Mouse (Mus musculus) E14TG2a.4 (cell line): ENCODE measurements around the gene Dmbt1.
A peak's percentile ranks its signal among the peaks of the same experiment; 100 is the strongest.

Experiments used
- H3K27me3 ChIP-seq: 2 replicates; pipeline ENCODE4 v1.6.1; 2014; ENCODE audit warnings: low read length, control low read depth; ENCODE audit not compliant: insufficient read depth
- H3K36me3 ChIP-seq: 2 replicates; pipeline ENCODE4 v1.6.1; 2014; ENCODE audit warnings: low read length, control low read depth; ENCODE audit not compliant: insufficient read depth
- H3K4me1 ChIP-seq: replicated peaks from 2 replicates; pipeline ENCODE4 v1.6.1; 2014; ENCODE audit warnings: low read depth, low read length, control low read depth
- H3K4me3 ChIP-seq: replicated peaks from 2 replicates; pipeline ENCODE4 v1.5.1; 2014; ENCODE audit warnings: mild to moderate bottlenecking, low read length
- H3K9me3 ChIP-seq: 2 replicates; pipeline ENCODE4 v1.6.1; 2014; ENCODE audit warnings: low read length, control low read depth
- CTCF ChIP-seq: conservative IDR thresholded peaks from 2 replicates; pipeline ENCODE4 v1.5.1; 2014; ENCODE audit warnings: low read length
- NANOG ChIP-seq: IDR thresholded peaks from 2 replicates; pipeline ENCODE4 v1.6.1; 2014; ENCODE audit warnings: borderline replicate concordance, low read length, mixed read lengths
- POU5F1 ChIP-seq: IDR thresholded peaks from 2 replicates; pipeline ENCODE4 v1.6.1; 2014; ENCODE audit warnings: low read length, borderline replicate concordance

Dmbt1 gene

GRCm38 (mm10) chr7:131031755-131032154 is at the start of gene Dmbt1:
Dmbt1 (plus strand) TSS chr7:131032053.
- Histone ChIP-seq H3K36me3 (no peaks in the 10 kb centered on the region), H3K4me1 (no peaks in the 10 kb centered on the region), H3K9me3 (no peaks in the 10 kb centered on the region), H3K4me3 (no peak within 1 kb of the TSS), H3K27me3 (peaks cover 4% of the 10 kb centered on the region)
- no peak for TF ChIP-seq NANOG
- TF ChIP-seq POU5F1: no peak
- TF ChIP-seq CTCF: no peak

- H3K4me1 ChIP-seq: peaks cover 36% of the 10 kb centered on the region
- H3K36me3 ChIP-seq: peaks cover 12% of the 10 kb centered on the region; the same call in 1 of the 2 replicates
- no peak overlapping the region for H3K4me3 ChIP-seq
- no peak for TF ChIP-seq NANOG
- TF ChIP-seq CTCF: no peak
- no peak for TF ChIP-seq POU5F1
- H3K9me3 ChIP-seq: no peaks in the 10 kb centered on the region
- peaks cover 5% of the 10 kb centered on the region; the same call in 1 of the 2 replicates for H3K27me3 ChIP-seq
These were observed 49.5 kb upstream of the Dmbt1 start for GRCm38 (mm10) chr7:130982371-130982770.

GRCm38 (mm10) chr7:130982881-130983280 is 49.0 kb upstream of the Dmbt1 start:
- peaks cover 36% of the 10 kb centered on the region for H3K4me1 ChIP-seq
- TF ChIP-seq CTCF: peak; percentile 49
- no peak for TF ChIP-seq POU5F1
- H3K36me3 ChIP-seq: peaks cover 12% of the 10 kb centered on the region; the same call in 1 of the 2 replicates
- H3K9me3 ChIP-seq: no peaks in the 10 kb centered on the region
- no peak overlapping the region for H3K4me3 ChIP-seq
- peaks cover 5% of the 10 kb centered on the region; the same call in 1 of the 2 replicates for H3K27me3 ChIP-seq

- no peak overlapping the region for H3K4me3 ChIP-seq
- TF ChIP-seq NANOG: no peak
- no peak for TF ChIP-seq POU5F1
- TF ChIP-seq CTCF: no peak
- H3K27me3 ChIP-seq: peaks cover 5% of the 10 kb centered on the region; the same call in 1 of the 2 replicates
- peaks cover 36% of the 10 kb centered on the region for H3K4me1 ChIP-seq
- H3K36me3 ChIP-seq: peaks cover 12% of the 10 kb centered on the region; the same call in 1 of the 2 replicates
- H3K9me3 ChIP-seq: no peaks in the 10 kb centered on the region
These were observed 47.6 kb upstream of the Dmbt1 start for GRCm38 (mm10) chr7:130984294-130984693.

GRCm38 (mm10) chr7:130985193-130985592 is 46.7 kb upstream of the Dmbt1 start:
- Histone ChIP-seq H3K27me3 (0 out of 2 replicates have a peak, but pooled peaks cover 3% of the 10 kb centered on the region), H3K4me3 (no peak overlapping the region), H3K36me3 (peaks cover 12% of the 10 kb centered on the region; the same call in 1 of the 2 replicates), H3K9me3 (no peaks in the 10 kb centered on the region), H3K4me1 (peaks cover 36% of the 10 kb centered on the region)
- no peak for TF ChIP-seq NANOG
- TF ChIP-seq CTCF: no peak
- TF ChIP-seq POU5F1: no peak

- Histone ChIP-seq H3K27me3 (0 out of 2 replicates have a peak, but pooled peaks cover 3% of the 10 kb centered on the region), H3K4me1 (peaks cover 36% of the 10 kb centered on the region), H3K9me3 (no peaks in the 10 kb centered on the region), H3K4me3 (no peak overlapping the region), H3K36me3 (peaks cover 12% of the 10 kb centered on the region; the same call in 1 of the 2 replicates)
- TF ChIP-seq NANOG: no peak
- no peak for TF ChIP-seq CTCF
- no peak for TF ChIP-seq POU5F1
These were observed 46.1 kb upstream of the Dmbt1 start for GRCm38 (mm10) chr7:130985716-130986115.

- Histone ChIP-seq H3K4me3 (no peak overlapping the region), H3K4me1 (peaks cover 20% of the 10 kb centered on the region), H3K27me3 (0 out of 2 replicates have a peak, but pooled peaks cover 3% of the 10 kb centered on the region), H3K9me3 (no peaks in the 10 kb centered on the region), H3K36me3 (peaks cover 12% of the 10 kb centered on the region; the same call in 1 of the 2 replicates)
- no peak for TF ChIP-seq POU5F1
- TF ChIP-seq NANOG: no peak
- TF ChIP-seq CTCF: no peak
These were observed 43.7 kb upstream of the Dmbt1 start for GRCm38 (mm10) chr7:130988146-130988545.

GRCm38 (mm10) chr7:130989371-130989770 is 42.5 kb upstream of the Dmbt1 start:
- Histone ChIP-seq H3K36me3 (peaks cover 9% of the 10 kb centered on the region; the same call in 1 of the 2 replicates), H3K4me3 (no peak overlapping the region), H3K9me3 (no peaks in the 10 kb centered on the region), H3K27me3 (0 out of 2 replicates have a peak, but pooled peaks cover 3% of the 10 kb centered on the region), H3K4me1 (peaks cover 17% of the 10 kb centered on the region; the same call in 1 of the 2 replicates)
- TF ChIP-seq POU5F1: no peak
- TF ChIP-seq CTCF: no peak
- TF ChIP-seq NANOG: no peak
